Mouse (Mus musculus) heart, postnatal 0 days (tissue): ENCODE measurements at regions not wholly inside any gene's neighbourhood (a gene's known extent, or its start where the extent isn't known, plus 50 kb on each side); places are given as distances from the start of the nearest gene placed in this dataset.

Source experiments
- ATAC-seq: fragments of 200-750 bp; cut with Nextera tagmentation; 2 replicates; pipeline ENCODE4 v1.8.0; 2017; ENCODE audit warnings: low read depth, moderate number of reproducible peaks, moderate library complexity; ENCODE audit not compliant: insufficient read depth
- DNase-seq: peaks from one replicate; pipeline ENCODE4 v3.0.0-alpha.2; 2016; ENCODE audit warnings: low spot score
- H3K27ac ChIP-seq: fragments of 300-500 bp; sonication (generic); 2 replicates; pipeline ENCODE4 v1.5.1; 2014; ENCODE audit warnings: low read depth, mild to moderate bottlenecking
- H3K27me3 ChIP-seq: fragments of 300-500 bp; sonication (generic); 2 replicates; pipeline ENCODE4 v1.6.1; 2014; ENCODE audit warnings: low read length, mixed read lengths; ENCODE audit not compliant: control insufficient read depth, insufficient read depth
- H3K36me3 ChIP-seq: fragments of 300-500 bp; sonication (generic); replicated peaks from 2 replicates; pipeline ENCODE4 v1.6.1; 2014; ENCODE audit warnings: low read length, mixed read lengths; ENCODE audit not compliant: control insufficient read depth, insufficient read depth
- H3K4me1 ChIP-seq: fragments of 300-500 bp; sonication (generic); 2 replicates; pipeline ENCODE4 v1.6.1; 2014; ENCODE audit warnings: antibody characterized with exemption; ENCODE audit not compliant: control insufficient read depth, insufficient read depth
- H3K4me2 ChIP-seq: fragments of 300-500 bp; sonication (generic); 2 replicates; pipeline ENCODE4 v1.6.1; 2014; ENCODE audit warnings: low read depth, mild to moderate bottlenecking, low read length, moderate library complexity
- H3K4me3 ChIP-seq: fragments of 300-500 bp; sonication (generic); 2 replicates; pipeline ENCODE4 v1.5.1; 2014; ENCODE audit warnings: low read depth, low read length
- H3K9ac ChIP-seq: fragments of 300-500 bp; sonication (generic); replicated peaks from 2 replicates; pipeline ENCODE4 v1.6.1; 2014; ENCODE audit warnings: low read depth, low read length, mixed read lengths
- H3K9me3 ChIP-seq: fragments of 300-500 bp; sonication (generic); replicated peaks from 2 replicates; pipeline ENCODE4 v1.6.1; 2016; ENCODE audit warnings: low read length; ENCODE audit not compliant: control insufficient read depth
- CTCF ChIP-seq: IDR thresholded peaks from 2 replicates; pipeline ENCODE4 v1.5.1; 2016; ENCODE audit warnings: antibody characterized with exemption, control low read depth, low read depth
- EP300 ChIP-seq: IDR thresholded peaks from 2 replicates; pipeline ENCODE4 v1.6.1; 2016; ENCODE audit warnings: antibody characterized with exemption, low read depth
- WGBS: fragments of 180-500 bp; shearing (Covaris S2); extraction: QIAGEN DNeasy Blood & Tissue Kit; methylation state at CpG from one replicate; pipeline ENCODE4 v1.1.7; 2014; 5-methylcytosine and 5-hydroxymethylcytosine counted together

DNA sequence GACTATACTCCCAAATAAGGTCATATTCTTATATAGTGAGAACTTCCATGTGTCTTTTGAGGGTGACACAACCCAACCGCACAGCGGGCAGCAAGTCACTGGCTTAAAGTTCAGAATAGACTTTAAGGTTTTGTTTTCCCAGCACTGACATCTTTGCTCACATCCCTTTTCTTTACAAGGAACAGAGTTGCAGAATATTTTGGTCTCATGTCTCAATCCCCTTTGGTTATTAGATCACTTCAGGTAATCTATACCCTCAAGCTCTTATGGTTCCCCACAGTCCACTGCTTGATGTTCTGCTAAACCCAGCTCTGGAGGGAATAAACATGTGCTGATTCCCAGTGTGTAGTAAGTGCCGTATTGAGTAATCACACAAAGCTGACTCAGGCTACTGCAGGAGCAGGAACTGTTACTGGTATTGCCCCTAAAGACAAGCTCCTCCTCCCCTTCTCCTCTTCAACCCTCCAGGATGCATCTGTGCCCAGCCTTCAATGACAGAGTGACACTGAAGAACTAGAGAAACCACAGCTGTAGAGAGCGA, 77.8 kb upstream of the Tmc1 start:
- H3K9me3 ChIP-seq, result no peaks in the 10 kb centered on the region
- no peaks in the 10 kb centered on the region for H3K36me3 ChIP-seq
- H3K4me3 ChIP-seq, result no peak overlapping the region
- no peak overlapping the region for H3K4me2 ChIP-seq
- no peak for TF ChIP-seq EP300
- TF ChIP-seq CTCF, result no peak
- H3K4me1 ChIP-seq, result 0 out of 2 replicates have a peak, but pooled peaks cover 2% of the 10 kb centered on the region
- no peak for ATAC-seq
- WGBS, result 81% methylated on average over 4 of the region's 4 CpGs
- H3K27ac ChIP-seq, result no peak overlapping the region
- H3K9ac ChIP-seq, result no peak overlapping the region
- H3K27me3 ChIP-seq, result no peaks in the 10 kb centered on the region
- DNase-seq, result no peak

DNA sequence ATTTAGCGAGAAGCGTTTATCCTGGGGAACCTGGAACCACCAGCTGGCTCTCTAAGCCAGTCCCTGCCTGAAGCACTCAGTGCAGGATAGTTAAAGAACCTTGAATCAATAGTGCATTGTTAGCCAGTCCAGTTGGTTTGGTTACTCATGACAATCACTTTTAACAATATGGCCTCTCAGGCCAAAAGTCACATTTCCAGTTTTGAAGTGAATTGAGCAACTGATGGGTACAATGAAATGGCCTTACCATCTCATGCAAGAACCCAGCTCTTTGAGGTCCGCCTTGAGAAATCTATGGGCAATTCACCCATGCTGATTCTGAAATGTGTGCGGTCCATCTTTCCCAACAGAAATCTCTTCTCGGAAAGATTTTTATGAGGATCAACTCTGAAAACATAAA, 77.0 kb upstream of the Tmc1 start:
- H3K27ac ChIP-seq, result no peak overlapping the region
- H3K9ac ChIP-seq, result no peak overlapping the region
- H3K4me1 ChIP-seq, result no peaks in the 10 kb centered on the region
- TF ChIP-seq CTCF, result no peak
- no peak for TF ChIP-seq EP300
- no peak for DNase-seq
- H3K4me2 ChIP-seq, result no peak overlapping the region
- WGBS, result 84% methylated on average over 5 of the region's 5 CpGs
- no peak overlapping the region for H3K4me3 ChIP-seq
- H3K9me3 ChIP-seq, result no peaks in the 10 kb centered on the region
- no peaks in the 10 kb centered on the region for H3K27me3 ChIP-seq
- ATAC-seq, result no peak
- H3K36me3 ChIP-seq, result no peaks in the 10 kb centered on the region

DNA sequence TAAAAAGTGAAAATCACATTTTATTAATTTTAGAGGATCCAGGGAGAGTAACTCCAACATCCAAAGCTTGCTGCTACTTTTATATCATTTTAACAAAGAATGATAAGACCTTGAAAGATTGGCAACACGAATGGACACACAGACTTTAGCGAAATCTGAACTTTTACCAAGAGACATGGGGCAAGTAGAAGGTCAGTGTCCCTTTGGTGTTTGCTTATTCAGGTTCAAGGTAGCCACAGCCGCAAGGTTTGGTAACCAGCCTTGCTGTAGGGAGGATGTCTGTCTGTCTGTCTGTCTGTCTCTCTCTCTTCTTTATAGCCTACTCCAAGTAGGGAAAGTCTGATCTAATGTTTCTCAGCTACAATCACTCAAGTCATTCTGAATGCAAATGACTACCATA, 75.0 kb upstream of the Tmc1 start:
- H3K4me1 ChIP-seq, result no peaks in the 10 kb centered on the region
- TF ChIP-seq EP300 (no peak), CTCF (no peak)
- no peak overlapping the region for H3K4me3 ChIP-seq
- WGBS, result 86% methylated on average over 3 of the region's 3 CpGs
- DNase-seq, result no peak
- no peaks in the 10 kb centered on the region for H3K27me3 ChIP-seq
- H3K9ac ChIP-seq, result no peak overlapping the region
- no peak overlapping the region for H3K27ac ChIP-seq
- H3K36me3 ChIP-seq, result no peaks in the 10 kb centered on the region
- no peak for ATAC-seq
- H3K4me2 ChIP-seq, result no peak overlapping the region
- H3K9me3 ChIP-seq, result no peaks in the 10 kb centered on the region

DNA sequence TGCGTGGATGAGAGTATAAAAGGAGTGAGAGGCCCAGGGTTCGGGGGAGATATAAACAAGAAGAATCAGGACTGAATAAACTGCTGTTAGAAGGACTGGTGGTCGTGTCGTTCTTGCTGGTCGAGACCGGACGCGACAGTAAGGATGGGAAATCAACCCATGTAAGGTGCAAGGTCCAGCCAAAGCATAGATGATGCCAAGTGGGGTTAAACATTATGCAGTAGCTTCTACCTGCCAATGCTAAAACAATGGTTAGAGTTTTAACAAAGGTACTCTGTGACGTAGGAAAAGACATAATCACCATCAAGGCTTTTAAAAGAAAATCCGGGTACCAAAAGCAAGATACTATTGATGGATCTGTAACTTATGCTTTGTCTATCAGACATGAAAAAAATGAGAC, 58.4 kb upstream of the Tmc1 start:
- ATAC-seq, result no peak
- H3K4me3 ChIP-seq, result no peak overlapping the region

DNA sequence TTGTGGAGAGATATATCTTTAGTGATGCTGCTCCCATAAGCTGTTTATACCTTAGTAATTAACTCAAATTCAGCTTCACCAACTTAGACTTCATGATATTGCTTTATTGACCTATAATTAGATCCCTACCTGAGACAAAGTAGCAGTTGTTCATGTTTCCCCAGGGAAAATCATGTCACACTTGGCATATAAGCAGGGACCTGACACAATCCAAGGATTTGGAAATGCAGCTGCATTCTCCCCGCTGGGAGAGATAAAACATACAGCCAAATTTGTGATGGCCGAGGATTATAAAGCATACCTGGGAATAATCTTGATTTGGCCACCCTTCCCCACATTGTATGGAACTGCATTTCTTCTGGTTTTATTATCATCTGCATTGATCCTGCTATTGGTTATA, 55.6 kb upstream of the Tmc1 start:
- no peak for TF ChIP-seq CTCF
- 70% methylated on average over 2 of the region's 2 CpGs for WGBS
- no peaks in the 10 kb centered on the region for H3K9me3 ChIP-seq
- no peak for DNase-seq
- H3K36me3 ChIP-seq, result no peaks in the 10 kb centered on the region
- H3K4me3 ChIP-seq, result no peak overlapping the region
- H3K4me2 ChIP-seq, result no peak overlapping the region
- ATAC-seq, result no peak
- H3K4me1 ChIP-seq, result no peaks in the 10 kb centered on the region
- no peaks in the 10 kb centered on the region for H3K27me3 ChIP-seq
- no peak overlapping the region for H3K9ac ChIP-seq
- H3K27ac ChIP-seq, result no peak overlapping the region

More for the DNA sequence above, 58.4 kb upstream of the Tmc1 start:
- WGBS, result 89% methylated on average over 8 of the region's 10 CpGs
- Histone ChIP-seq H3K36me3 (no peaks in the 10 kb centered on the region), H3K9me3 (no peaks in the 10 kb centered on the region), H3K4me1 (no peaks in the 10 kb centered on the region), H3K9ac (no peak overlapping the region), H3K27ac (no peak overlapping the region), H3K27me3 (no peaks in the 10 kb centered on the region), H3K4me2 (no peak overlapping the region)
- DNase-seq, result no peak
- TF ChIP-seq EP300, result no peak
- TF ChIP-seq CTCF, result no peak

DNA sequence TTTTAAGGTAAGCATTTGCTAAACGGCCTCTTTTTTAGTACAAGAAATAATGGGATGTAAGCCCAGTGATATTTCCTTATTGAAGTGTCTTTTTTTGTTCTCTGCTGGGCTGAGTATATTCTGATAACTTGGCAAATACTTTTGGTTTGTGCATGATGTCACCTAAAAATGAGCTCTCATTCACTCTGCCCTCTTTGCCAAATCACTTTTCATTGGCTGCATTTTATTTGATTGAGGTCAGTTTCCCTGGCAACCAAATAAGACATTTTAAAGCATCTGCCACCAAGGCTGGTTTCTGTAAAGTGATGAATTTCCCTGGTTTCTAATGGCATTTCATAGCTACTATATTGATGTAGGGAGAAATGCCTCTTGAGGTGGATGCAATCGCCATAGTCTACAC, 50.4 kb upstream of the Tmc1 start:
- Histone ChIP-seq H3K4me2 (no peak overlapping the region), H3K9ac (no peak overlapping the region), H3K4me1 (no peaks in the 10 kb centered on the region), H3K4me3 (no peak overlapping the region), H3K27me3 (no peaks in the 10 kb centered on the region), H3K27ac (no peak overlapping the region), H3K9me3 (no peaks in the 10 kb centered on the region), H3K36me3 (no peaks in the 10 kb centered on the region)
- 74% methylated on average over 2 of the region's 2 CpGs for WGBS
- no peak for DNase-seq
- ATAC-seq, result no peak
- TF ChIP-seq CTCF (no peak), EP300 (no peak)
